Mouse (Mus musculus) liver, adult 2 months (tissue): ENCODE data around the gene Tctn3.

Source experiments
- CTCF ChIP-seq: fragments of 200-500 bp; IDR thresholded peaks from 2 replicates; pipeline ENCODE4 v1.5.1; 2011; ENCODE audit warnings: low read depth, low read length, control low read depth
- POLR2A ChIP-seq: fragments of 200-500 bp; IDR thresholded peaks from 2 replicates; pipeline ENCODE4 v1.6.1; 2011; ENCODE audit warnings: low read length, control low read depth; ENCODE audit not compliant: insufficient read depth; ENCODE audit errors: extremely low read depth

DNA sequence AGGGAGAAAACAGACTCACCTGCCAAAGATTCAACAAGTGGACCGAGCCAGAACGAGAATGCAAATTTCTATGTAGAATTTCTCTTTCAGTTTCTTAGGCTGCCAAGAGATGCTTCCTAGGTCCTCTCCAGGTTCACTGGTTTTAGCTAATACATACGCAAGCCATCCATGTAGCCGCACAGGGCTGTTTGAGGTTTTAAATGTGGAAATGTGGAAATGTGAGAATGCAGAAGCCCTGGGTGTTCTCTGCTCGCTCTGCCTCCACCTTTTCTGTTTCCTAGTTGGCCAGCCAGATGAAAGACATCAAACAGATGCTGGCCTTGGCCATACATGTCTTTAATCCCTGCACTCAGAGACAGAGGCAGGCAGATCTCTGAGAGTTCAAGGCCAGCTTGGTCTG, 26.5 kb upstream of the Tctn3 start:
- TF ChIP-seq CTCF (no peak), POLR2A (no peak)
